Mouse (Mus musculus): ENCODE data around the gene Vamp2. TPM values are rescaled to one million over a fixed set of nuclear protein-coding genes. Genes with fewer than 3 reads are reported as not detected.

The Vamp2 gene
- polyA plus RNA-seq, 1 experiment from 2014 or later, result 179 TPM

- no peaks in the 10 kb centered on the region for H3K27me3 ChIP-seq
- peak overlapping the region; percentile 64 for H3K4me3 ChIP-seq
- peak overlapping the region; percentile 48 for H3K9ac ChIP-seq (replicated peaks)
- H3K4me2 ChIP-seq (replicated peaks), result peak overlapping the region; percentile 89
- ATAC-seq (replicated peaks), result peak; percentile 59
- peaks cover 40% of the 10 kb centered on the region for H3K4me1 ChIP-seq
- H3K9me3 ChIP-seq, result no peaks in the 10 kb centered on the region
- H3K27ac ChIP-seq (replicated peaks), result peak overlapping the region; percentile 86
- no peaks in the 10 kb centered on the region for H3K36me3 ChIP-seq
- WGBS, result under 1% methylated on average over 31 of the region's 31 CpGs
Measured at GRCm38 (mm10) chr11:69123693-69124497, 35.6 kb downstream of the Vamp2 start.

GRCm38 (mm10) chr11:69124498-69124847 is 36.2 kb downstream of the Vamp2 start:
- Histone ChIP-seq H3K4me3 (peak overlapping the region; percentile 64), H3K4me2 (replicated peaks) (peak overlapping the region; percentile 89; the same call in 1 of the 2 replicates), H3K9me3 (no peaks in the 10 kb centered on the region), H3K27me3 (no peaks in the 10 kb centered on the region), H3K4me1 (peaks cover 35% of the 10 kb centered on the region), H3K36me3 (no peaks in the 10 kb centered on the region), H3K9ac (replicated peaks) (no peak overlapping the region), H3K27ac (replicated peaks) (no peak overlapping the region)
- 0% methylated on average over 3 of the region's 3 CpGs for whole genome bisulfite sequencing
- ATAC-seq (replicated peaks), result peak; percentile 29; the same call in 1 of the 2 replicates

GRCm38 (mm10) chr11:69125041-69125851 is 37.0 kb downstream of the Vamp2 start:
- Histone ChIP-seq H3K4me1 (peaks cover 28% of the 10 kb centered on the region), H3K9me3 (no peaks in the 10 kb centered on the region), H3K4me3 (peak overlapping the region; percentile 65), H3K36me3 (no peaks in the 10 kb centered on the region), H3K27me3 (no peaks in the 10 kb centered on the region), H3K9ac (replicated peaks) (peak overlapping the region; percentile 48), H3K4me2 (replicated peaks) (peak overlapping the region; percentile 77), H3K27ac (replicated peaks) (peak overlapping the region; percentile 77)
- WGBS, result under 1% methylated on average over 24 of the region's 24 CpGs
- 0 out of 2 replicates have a peak, but pooled peaks have one; percentile 51 for ATAC-seq (replicated peaks)

GRCm38 (mm10) chr11:69125852-69125918 is 37.4 kb downstream of the Vamp2 start, which contains the start of gene Aloxe3:
Aloxe3 (plus strand) TSS chr11:69125896.
- H3K27me3 ChIP-seq, result no peaks in the 10 kb centered on the region

GRCm38 (mm10) chr11:69125919-69126705 is 37.8 kb downstream of the Vamp2 start:
- no peak for ATAC-seq (replicated peaks)
- H3K27ac ChIP-seq (replicated peaks), result peak overlapping the region; percentile 77; the same call in 1 of the 2 replicates
- no peaks in the 10 kb centered on the region for H3K36me3 ChIP-seq
- H3K9ac ChIP-seq (replicated peaks), result peak overlapping the region; percentile 48
- 14% methylated on average over 20 of the region's 20 CpGs for whole genome bisulfite sequencing
- no peaks in the 10 kb centered on the region for H3K27me3 ChIP-seq
- no peaks in the 10 kb centered on the region for H3K9me3 ChIP-seq
- H3K4me3 ChIP-seq, result peak overlapping the region; percentile 65
- H3K4me1 ChIP-seq, result peaks cover 21% of the 10 kb centered on the region
- H3K4me2 ChIP-seq (replicated peaks), result peak overlapping the region; percentile 77

More at GRCm38 (mm10) chr11:69125852-69125918, 37.4 kb downstream of the Vamp2 start, which contains the start of gene Aloxe3:
- Histone ChIP-seq H3K4me2 (replicated peaks) (peak within 1 kb of the TSS; percentile 77), H3K4me1 (peaks cover 24% of the 10 kb centered on the region), H3K9me3 (no peaks in the 10 kb centered on the region), H3K4me3 (peak within 1 kb of the TSS; percentile 65), H3K36me3 (no peaks in the 10 kb centered on the region), H3K27ac (replicated peaks) (peak within 1 kb of the TSS; percentile 77), H3K9ac (replicated peaks) (peak within 1 kb of the TSS; percentile 48)
- 4% methylated on average over 3 of the region's 3 CpGs for WGBS
- no peak for ATAC-seq (replicated peaks)

- Histone ChIP-seq H3K27ac (replicated peaks) (no peak overlapping the region), H3K4me2 (replicated peaks) (peak overlapping the region; percentile 77; the same call in 1 of the 2 replicates), H3K9ac (replicated peaks) (no peak overlapping the region), H3K36me3 (no peaks in the 10 kb centered on the region), H3K4me3 (peak overlapping the region; percentile 65), H3K4me1 (peaks cover 15% of the 10 kb centered on the region), H3K27me3 (no peaks in the 10 kb centered on the region), H3K9me3 (no peaks in the 10 kb centered on the region)
- no peak for ATAC-seq (replicated peaks)
- WGBS, result 55% methylated on average over 2 of the region's 2 CpGs
Measured at GRCm38 (mm10) chr11:69126706-69127095, 38.4 kb downstream of the Vamp2 start.

- WGBS, result 78% methylated on average over 8 of the region's 8 CpGs
- peaks cover 11% of the 10 kb centered on the region for H3K4me1 ChIP-seq
- H3K9me3 ChIP-seq, result no peaks in the 10 kb centered on the region
- H3K27me3 ChIP-seq, result no peaks in the 10 kb centered on the region
- no peak overlapping the region for H3K9ac ChIP-seq (replicated peaks)
- no peaks in the 10 kb centered on the region for H3K36me3 ChIP-seq
- no peak overlapping the region for H3K27ac ChIP-seq (replicated peaks)
- ATAC-seq (replicated peaks), result no peak
- H3K4me3 ChIP-seq, result no peak overlapping the region
- H3K4me2 ChIP-seq (replicated peaks), result no peak overlapping the region
Measured at GRCm38 (mm10) chr11:69128426-69129122, 40.3 kb downstream of the Vamp2 start.

GRCm38 (mm10) chr11:69133566-69133922 is 45.3 kb downstream of the Vamp2 start:
- H3K9ac ChIP-seq (replicated peaks), result peak overlapping the region; percentile 43
- peak overlapping the region; percentile 62 for H3K4me2 ChIP-seq (replicated peaks)
- peaks cover 12% of the 10 kb centered on the region for H3K4me1 ChIP-seq
- WGBS, result 12% methylated on average over 5 of the region's 5 CpGs
- H3K27me3 ChIP-seq, result no peaks in the 10 kb centered on the region
- H3K36me3 ChIP-seq, result no peaks in the 10 kb centered on the region
- H3K9me3 ChIP-seq, result no peaks in the 10 kb centered on the region
- ATAC-seq (replicated peaks), result no peak; the same call in 1 of the 2 replicates
- H3K4me3 ChIP-seq, result peak overlapping the region; percentile 43
- no peak overlapping the region for H3K27ac ChIP-seq (replicated peaks)

- H3K4me2 ChIP-seq (replicated peaks), result peak overlapping the region; percentile 62
- WGBS, result under 1% methylated on average over 34 of the region's 34 CpGs
- H3K36me3 ChIP-seq, result no peaks in the 10 kb centered on the region
- ATAC-seq (replicated peaks), result peak; percentile 82
- no peaks in the 10 kb centered on the region for H3K27me3 ChIP-seq
- H3K4me3 ChIP-seq, result peak overlapping the region; percentile 43
- peaks cover 12% of the 10 kb centered on the region for H3K4me1 ChIP-seq
- peak overlapping the region; percentile 43 for H3K9ac ChIP-seq (replicated peaks)
- H3K27ac ChIP-seq (replicated peaks), result peak overlapping the region; percentile 47; the same call in 1 of the 2 replicates
- H3K9me3 ChIP-seq, result no peaks in the 10 kb centered on the region
Measured at GRCm38 (mm10) chr11:69133923-69134621, 45.8 kb downstream of the Vamp2 start.

GRCm38 (mm10) chr11:69134622-69134968 is 46.3 kb downstream of the Vamp2 start:
- H3K36me3 ChIP-seq, result no peaks in the 10 kb centered on the region
- peaks cover 12% of the 10 kb centered on the region for H3K4me1 ChIP-seq
- peak overlapping the region; percentile 62 for H3K4me2 ChIP-seq (replicated peaks)
- no peaks in the 10 kb centered on the region for H3K27me3 ChIP-seq
- peak overlapping the region; percentile 43 for H3K4me3 ChIP-seq
- H3K9ac ChIP-seq (replicated peaks), result no peak overlapping the region
- no peak; the same call in 1 of the 2 replicates for ATAC-seq (replicated peaks)
- H3K9me3 ChIP-seq, result no peaks in the 10 kb centered on the region
- H3K27ac ChIP-seq (replicated peaks), result 0 out of 2 replicates have a peak overlapping the region, but pooled peaks have one; percentile 47
- 35% methylated on average over 8 of the region's 8 CpGs for WGBS

GRCm38 (mm10) chr11:69135361-69135760 is 47.1 kb downstream of the Vamp2 start:
- H3K4me2 ChIP-seq (replicated peaks), result no peak overlapping the region
- H3K4me3 ChIP-seq, result no peak overlapping the region
- H3K36me3 ChIP-seq, result no peaks in the 10 kb centered on the region
- H3K9ac ChIP-seq (replicated peaks), result no peak overlapping the region
- no peaks in the 10 kb centered on the region for H3K27me3 ChIP-seq
- ATAC-seq (replicated peaks), result no peak
- no peaks in the 10 kb centered on the region for H3K9me3 ChIP-seq
- H3K27ac ChIP-seq (replicated peaks), result no peak overlapping the region
- H3K4me1 ChIP-seq, result peaks cover 12% of the 10 kb centered on the region
- WGBS, result 85% methylated on average over 6 of the region's 6 CpGs
